Mouse (Mus musculus) MN1 (cell line): Measurements from ENCODE around the gene Steap4.
A peak's percentile ranks its signal among the peaks of the same experiment; 100 is the strongest.
"Not testable (repeated sequence)": the region's sequence is repeated elsewhere in the genome, so short reads cannot be mapped to it uniquely, and the experiment has no call there.

Experiments used
- DNase-seq: peaks from one replicate; pipeline ENCODE4 v3.0.0-alpha.2; 2016; ENCODE audit warnings: low spot score

Gene Steap4

GRCm38 (mm10) chr5:7960176-7960575 is at the start of gene Steap4:
Gene Steap4, plus strand, starts transcription at chr5:7960457.
- no peak for DNase-seq

GRCm38 (mm10) chr5:7911975-7912374 is 48.3 kb upstream of the Steap4 start:
- peak; percentile 41 for DNase-seq

GRCm38 (mm10) chr5:7917501-7918295 is 42.6 kb upstream of the Steap4 start:
- DNase-seq = no peak

GRCm38 (mm10) chr5:7918296-7918579 is 42.0 kb upstream of the Steap4 start:
- DNase-seq = no peak

GRCm38 (mm10) chr5:7919681-7920080 is 40.6 kb upstream of the Steap4 start:
- DNase-seq = no peak

GRCm38 (mm10) chr5:7922751-7923150 is 37.5 kb upstream of the Steap4 start:
- no peak for DNase-seq

GRCm38 (mm10) chr5:7923666-7924065 is 36.6 kb upstream of the Steap4 start:
- DNase-seq = no peak

- DNase-seq = peak; percentile 22
Measured at GRCm38 (mm10) chr5:7932234-7933221, 27.7 kb upstream of the Steap4 start.

GRCm38 (mm10) chr5:7933495-7933894 is 26.8 kb upstream of the Steap4 start:
- not testable (repeated sequence) for DNase-seq

- DNase-seq = peak; percentile 21
Measured at GRCm38 (mm10) chr5:7933933-7934675, 26.2 kb upstream of the Steap4 start.

- DNase-seq = no peak
Measured at GRCm38 (mm10) chr5:7954838-7955237, 5.4 kb upstream of the Steap4 start.

- DNase-seq = no peak
Measured at GRCm38 (mm10) chr5:7955371-7955966, 4.8 kb upstream of the Steap4 start.

- DNase-seq = no peak
Measured at GRCm38 (mm10) chr5:7958061-7958460, 2.2 kb upstream of the Steap4 start.

- no peak for DNase-seq
Measured at GRCm38 (mm10) chr5:7959286-7959685, 971 bp upstream of the Steap4 start.

- DNase-seq = no peak
Measured at GRCm38 (mm10) chr5:7961113-7961512, 856 bp downstream of the Steap4 start.

- DNase-seq = peak; percentile 51
Measured at GRCm38 (mm10) chr5:7965281-7965680, 5.0 kb downstream of the Steap4 start.

- DNase-seq = no peak
Measured at GRCm38 (mm10) chr5:7968152-7968551, 7.9 kb downstream of the Steap4 start.

GRCm38 (mm10) chr5:7972266-7972665 is 12.0 kb downstream of the Steap4 start:
- DNase-seq = no peak

GRCm38 (mm10) chr5:7974522-7975197 is 14.4 kb downstream of the Steap4 start:
- no peak for DNase-seq

GRCm38 (mm10) chr5:7980586-7980985 is 20.3 kb downstream of the Steap4 start:
- no peak for DNase-seq

GRCm38 (mm10) chr5:7987962-7988361 is 27.7 kb downstream of the Steap4 start:
- no peak for DNase-seq
